Mouse (Mus musculus): ENCODE data around the gene Smoc2. TPM values are rescaled to one million over a fixed set of nuclear protein-coding genes. Genes with fewer than 3 reads are reported as not detected.

Smoc2 gene
- polyA plus RNA-seq, 1 experiment = 0.19 TPM

DNA sequence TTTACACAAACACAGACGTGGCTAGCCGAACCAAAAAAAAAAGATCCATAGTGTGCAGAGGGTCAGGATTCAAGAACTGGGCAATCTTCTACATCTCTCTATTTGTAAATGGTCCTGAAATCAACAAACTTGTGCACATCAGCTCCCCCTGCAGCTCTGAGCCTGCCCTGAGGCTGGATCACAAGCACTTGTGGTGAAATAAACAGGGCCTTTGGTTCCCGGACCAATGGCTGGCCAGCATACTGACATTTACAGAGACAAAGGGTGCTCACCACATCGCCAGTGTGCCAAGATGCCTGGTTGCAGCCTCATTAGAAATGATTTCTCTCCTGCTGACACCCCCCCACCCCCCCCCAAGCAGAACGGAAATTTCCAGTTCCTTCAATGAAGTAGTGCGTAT is 23.1 kb downstream of the Smoc2 start:
- Histone ChIP-seq H3K27ac (ENCODE audit: insufficient read depth, low read depth, low read length) (no peak overlapping the region), H3K4me1 (ENCODE audit: control insufficient read depth, insufficient read depth, low read length) (no peaks in the 10 kb centered on the region), H3K4me3 (ENCODE audit: insufficient read depth, low read length) (no peak overlapping the region)
- TF ChIP-seq CTCF (IDR thresholded peaks at IDR 0.05; ENCODE audit: low read depth, low read length) (no peak), POLR2A (IDR thresholded peaks at IDR 0.05; ENCODE audit: borderline replicate concordance, low read depth, low read length) (no peak)

DNA sequence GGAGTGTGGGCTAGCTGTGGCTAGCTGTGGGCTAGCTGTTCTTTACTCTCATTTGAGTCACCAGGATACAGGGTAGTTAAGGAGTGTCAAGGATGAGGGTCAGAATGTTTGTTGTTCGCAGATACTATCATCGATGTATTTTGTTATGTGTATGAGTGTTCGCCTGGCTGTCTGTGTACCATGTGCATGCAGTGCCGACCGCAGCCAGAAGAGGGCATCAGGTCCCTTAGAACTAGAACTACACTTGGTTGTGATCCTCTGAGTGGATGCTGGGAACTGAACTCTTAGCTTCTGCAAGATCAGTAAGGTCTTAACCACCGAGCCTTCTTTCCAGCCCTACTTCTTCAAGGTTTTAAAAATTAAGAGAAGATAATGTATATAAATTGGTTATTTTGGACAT is 24.4 kb downstream of the Smoc2 start:
- Histone ChIP-seq H3K27ac (ENCODE audit: insufficient read depth, low read depth, low read length) (no peak overlapping the region), H3K4me1 (ENCODE audit: control insufficient read depth, insufficient read depth, low read length) (no peaks in the 10 kb centered on the region), H3K4me3 (ENCODE audit: insufficient read depth, low read length) (no peak overlapping the region)
- TF ChIP-seq POLR2A (IDR thresholded peaks at IDR 0.05; ENCODE audit: borderline replicate concordance, low read depth, low read length) (no peak), CTCF (IDR thresholded peaks at IDR 0.05; ENCODE audit: low read depth, low read length) (no peak)

DNA sequence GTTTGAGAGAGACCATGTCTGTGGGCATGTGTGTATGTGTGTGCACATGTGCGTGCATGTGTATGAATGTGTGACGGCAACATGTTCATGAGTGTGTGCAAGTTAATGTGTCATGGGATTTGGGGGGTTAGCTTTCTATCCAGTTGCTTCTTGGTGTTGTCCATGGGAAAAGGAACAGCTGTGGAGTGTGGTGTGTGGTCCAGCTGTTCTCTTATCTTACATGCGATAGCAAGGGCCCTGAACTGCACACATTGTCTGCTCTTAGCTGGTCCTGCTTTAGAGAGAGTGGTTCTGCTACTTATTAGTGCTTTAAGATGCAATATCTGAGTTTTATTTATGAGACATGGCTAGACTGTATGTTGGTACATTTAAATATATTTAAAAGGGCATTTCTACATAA is 30.6 kb downstream of the Smoc2 start:
- Histone ChIP-seq H3K27ac (ENCODE audit: insufficient read depth, low read depth, low read length) (no peak overlapping the region), H3K4me3 (ENCODE audit: insufficient read depth, low read length) (no peak overlapping the region), H3K4me1 (ENCODE audit: control insufficient read depth, insufficient read depth, low read length) (no peaks in the 10 kb centered on the region)
- TF ChIP-seq CTCF (IDR thresholded peaks at IDR 0.05; ENCODE audit: low read depth, low read length) (no peak), POLR2A (IDR thresholded peaks at IDR 0.05; ENCODE audit: borderline replicate concordance, low read depth, low read length) (no peak)

DNA sequence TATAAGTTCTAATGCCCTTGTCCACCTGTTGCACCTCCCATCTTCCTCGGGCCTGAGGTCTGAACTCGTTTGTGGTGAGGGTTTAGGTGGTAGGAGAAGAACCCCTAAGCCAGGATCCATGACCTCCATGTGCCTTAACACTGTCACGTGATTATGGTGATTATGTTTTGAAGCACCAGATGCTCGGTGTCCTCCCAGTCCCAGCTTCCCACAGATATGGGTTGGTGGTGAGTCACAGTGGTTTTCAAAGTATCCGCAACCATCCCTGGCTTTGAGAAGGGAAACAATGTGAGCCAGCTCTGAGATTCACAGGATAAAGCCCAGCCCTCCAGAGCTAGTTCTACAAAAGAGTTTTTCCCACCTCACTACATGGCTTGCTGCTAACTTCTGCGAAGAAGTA is 33.1 kb downstream of the Smoc2 start:
- Histone ChIP-seq H3K4me1 (ENCODE audit: control insufficient read depth, insufficient read depth, low read length) (no peaks in the 10 kb centered on the region), H3K4me3 (ENCODE audit: insufficient read depth, low read length) (no peak overlapping the region), H3K27ac (ENCODE audit: insufficient read depth, low read depth, low read length) (no peak overlapping the region)
- TF ChIP-seq CTCF (IDR thresholded peaks at IDR 0.05; ENCODE audit: low read depth, low read length) (no peak), POLR2A (IDR thresholded peaks at IDR 0.05; ENCODE audit: borderline replicate concordance, low read depth, low read length) (no peak)

DNA sequence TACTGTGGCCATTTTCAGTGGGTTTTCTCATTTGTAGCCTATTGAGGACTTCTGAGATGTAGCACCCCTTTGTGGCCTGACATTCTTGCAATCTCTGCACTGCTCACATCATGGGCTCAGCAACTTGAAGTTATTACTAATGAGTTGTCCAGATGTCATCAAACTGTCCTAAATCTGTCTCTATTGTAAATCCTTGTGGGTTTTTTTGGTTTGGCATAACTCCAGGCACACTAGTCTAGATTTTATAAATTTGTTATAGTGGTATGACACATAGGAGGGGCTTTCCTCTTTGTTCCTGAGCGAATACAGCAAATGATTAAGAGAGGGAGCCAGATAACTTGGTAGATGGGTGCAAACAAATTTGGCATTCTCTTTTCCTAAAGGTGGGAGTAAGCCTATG is 35.0 kb downstream of the Smoc2 start:
- TF ChIP-seq POLR2A (IDR thresholded peaks at IDR 0.05; ENCODE audit: borderline replicate concordance, low read depth, low read length) = no peak
- no peak for TF ChIP-seq CTCF (IDR thresholded peaks at IDR 0.05; ENCODE audit: low read depth, low read length)

DNA sequence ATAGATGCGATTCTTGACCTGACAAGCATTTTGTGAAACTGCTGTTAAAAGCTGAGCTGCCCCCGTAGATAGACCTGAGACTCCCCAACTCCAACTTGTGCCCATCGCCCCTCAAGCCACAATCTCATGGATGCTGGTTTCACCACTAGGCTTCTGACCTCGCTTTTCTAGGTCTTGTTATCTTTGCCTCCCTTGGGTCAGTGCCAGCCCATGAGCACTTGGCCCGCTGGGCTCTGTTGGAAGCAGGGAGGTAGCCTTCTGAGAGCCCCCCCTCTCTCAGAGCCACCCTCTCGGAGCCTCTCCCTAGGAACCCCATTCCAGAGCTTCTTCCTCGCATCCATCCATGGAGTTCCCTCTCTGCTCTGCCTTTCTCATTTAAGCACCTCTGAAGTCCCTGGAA is 37.2 kb downstream of the Smoc2 start:
- TF ChIP-seq POLR2A (IDR thresholded peaks at IDR 0.05; ENCODE audit: borderline replicate concordance, low read depth, low read length) (no peak), CTCF (IDR thresholded peaks at IDR 0.05; ENCODE audit: low read depth, low read length) (no peak)

More for the DNA sequence above, 35.0 kb downstream of the Smoc2 start:
- Histone ChIP-seq H3K4me1 (ENCODE audit: control insufficient read depth, insufficient read depth, low read length) (no peaks in the 10 kb centered on the region), H3K4me3 (ENCODE audit: insufficient read depth, low read length) (no peak overlapping the region), H3K27ac (ENCODE audit: insufficient read depth, low read depth, low read length) (no peak overlapping the region)

DNA sequence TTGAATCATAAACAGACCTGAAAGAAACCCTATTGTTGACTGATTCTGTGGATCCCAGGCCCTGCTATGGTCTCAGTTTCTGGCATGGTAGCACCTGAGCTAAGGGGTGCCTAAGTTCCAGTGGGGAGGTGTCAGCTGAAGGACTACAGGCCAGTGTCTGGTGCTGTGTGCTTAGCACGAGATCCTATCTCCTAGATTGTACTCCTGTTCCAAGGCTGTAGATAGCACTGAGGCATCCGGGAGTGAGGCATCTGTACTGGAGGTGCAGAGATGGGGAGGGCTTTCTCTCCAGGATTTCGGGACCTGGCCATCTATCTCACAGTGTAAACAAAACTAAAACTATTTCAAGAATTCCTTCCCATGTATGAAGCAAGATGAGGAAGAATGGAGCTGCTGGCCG is 38.1 kb downstream of the Smoc2 start:
- Histone ChIP-seq H3K4me3 (ENCODE audit: insufficient read depth, low read length) (no peak overlapping the region), H3K4me1 (ENCODE audit: control insufficient read depth, insufficient read depth, low read length) (no peaks in the 10 kb centered on the region), H3K27ac (ENCODE audit: insufficient read depth, low read depth, low read length) (no peak overlapping the region)
- TF ChIP-seq CTCF (IDR thresholded peaks at IDR 0.05; ENCODE audit: low read depth, low read length) = no peak
- no peak for TF ChIP-seq POLR2A (IDR thresholded peaks at IDR 0.05; ENCODE audit: borderline replicate concordance, low read depth, low read length)

More for the DNA sequence above, 37.2 kb downstream of the Smoc2 start:
- Histone ChIP-seq H3K4me1 (ENCODE audit: control insufficient read depth, insufficient read depth, low read length) (no peaks in the 10 kb centered on the region), H3K4me3 (ENCODE audit: insufficient read depth, low read length) (no peak overlapping the region), H3K27ac (ENCODE audit: insufficient read depth, low read depth, low read length) (no peak overlapping the region)

DNA sequence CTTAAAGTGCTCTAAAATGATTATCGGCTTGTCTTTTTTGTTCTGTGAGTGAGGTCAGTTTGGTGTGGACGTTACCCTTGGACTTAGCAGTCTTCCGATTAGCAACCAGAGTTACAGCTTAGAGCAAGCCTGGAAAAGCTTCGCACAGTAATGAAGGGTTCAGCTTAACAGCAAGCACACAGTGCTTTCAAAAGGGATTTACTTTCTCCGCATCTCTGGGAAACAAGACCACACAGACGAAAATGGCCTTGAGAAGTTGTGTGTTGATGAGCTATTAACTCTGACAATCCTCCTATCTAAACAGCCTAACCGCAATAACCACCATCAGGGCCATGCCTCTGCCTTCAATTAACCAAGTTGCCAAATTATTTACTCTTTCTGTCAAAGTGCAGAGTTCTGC is 46.9 kb downstream of the Smoc2 start:
- TF ChIP-seq POLR2A (IDR thresholded peaks at IDR 0.05; ENCODE audit: borderline replicate concordance, low read depth, low read length) (no peak), CTCF (IDR thresholded peaks at IDR 0.05; ENCODE audit: low read depth, low read length) (no peak)
- no peaks in the 10 kb centered on the region for H3K4me1 ChIP-seq (ENCODE audit: control insufficient read depth, insufficient read depth, low read length)

DNA sequence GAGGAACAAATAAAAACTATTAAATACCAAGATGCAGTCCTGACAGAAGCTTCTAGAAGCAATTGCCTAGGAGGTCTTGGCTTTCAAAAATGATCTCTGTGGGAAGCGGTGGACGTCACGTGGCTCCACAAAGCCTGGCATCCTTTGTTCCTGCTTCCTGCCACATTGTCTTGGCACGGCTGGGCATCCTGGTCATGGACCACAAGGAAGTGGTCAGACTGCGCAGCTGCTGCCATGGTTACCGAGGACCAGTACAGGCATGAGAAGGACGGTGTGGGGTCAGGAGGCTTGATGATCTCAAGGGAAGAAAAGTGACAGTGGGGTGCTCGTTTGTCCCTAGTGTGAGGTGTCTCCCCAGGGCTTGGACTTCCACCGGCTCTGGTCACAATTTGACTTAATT is 48.7 kb downstream of the Smoc2 start:
- H3K4me1 ChIP-seq (ENCODE audit: control insufficient read depth, insufficient read depth, low read length) = no peaks in the 10 kb centered on the region
- no peak for TF ChIP-seq CTCF (IDR thresholded peaks at IDR 0.05; ENCODE audit: low read depth, low read length)
- no peak for TF ChIP-seq POLR2A (IDR thresholded peaks at IDR 0.05; ENCODE audit: borderline replicate concordance, low read depth, low read length)
- no peak overlapping the region for H3K4me3 ChIP-seq (ENCODE audit: insufficient read depth, low read length)
- H3K27ac ChIP-seq (ENCODE audit: insufficient read depth, low read depth, low read length) = no peak overlapping the region

More for the DNA sequence above, 46.9 kb downstream of the Smoc2 start:
- Histone ChIP-seq H3K4me3 (ENCODE audit: insufficient read depth, low read length) (no peak overlapping the region), H3K27ac (ENCODE audit: insufficient read depth, low read depth, low read length) (no peak overlapping the region)

DNA sequence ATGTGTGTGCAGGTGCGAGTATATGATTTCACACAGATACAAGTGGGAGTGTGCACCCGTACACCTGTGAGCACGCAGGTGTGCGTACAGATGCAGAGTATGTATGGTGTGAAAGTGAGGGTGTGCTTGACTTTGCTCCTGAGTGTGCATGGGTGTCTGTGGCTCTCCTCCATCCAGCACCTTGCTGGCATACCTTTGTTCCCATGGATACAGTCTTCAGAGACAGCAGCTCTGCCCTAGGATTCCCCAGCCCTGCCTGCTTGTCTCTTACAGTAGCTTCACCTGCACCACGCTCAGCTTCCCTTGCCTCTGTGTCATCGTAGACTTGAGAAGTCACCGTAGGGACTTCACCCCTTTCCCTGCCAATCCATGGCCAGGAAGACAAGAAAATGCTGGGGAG is 51.2 kb downstream of the Smoc2 start:
- TF ChIP-seq CTCF (IDR thresholded peaks at IDR 0.05; ENCODE audit: low read depth, low read length) (no peak), POLR2A (IDR thresholded peaks at IDR 0.05; ENCODE audit: borderline replicate concordance, low read depth, low read length) (no peak)
- Histone ChIP-seq H3K4me1 (ENCODE audit: control insufficient read depth, insufficient read depth, low read length) (no peaks in the 10 kb centered on the region), H3K4me3 (ENCODE audit: insufficient read depth, low read length) (no peak overlapping the region), H3K27ac (ENCODE audit: insufficient read depth, low read depth, low read length) (no peak overlapping the region)

All from bone marrow macrophage, adult 2 months (primary cell).